Mouse (Mus musculus) adrenal gland, postnatal 25 days (tissue): ENCODE measurements around the gene Cmtm8. TPM values are rescaled to one million over a fixed set of nuclear protein-coding genes. Genes with fewer than 3 reads are reported as not detected.

Experiments
- DNase-seq: peaks from one replicate; pipeline ENCODE4 v3.0.0; 2021; ENCODE audit warnings: mixed read lengths
- long read RNA-seq: library from polyadenylated mRNA; stranded (forward); transcript quantifications from one replicate; pipeline ENCODE4 v2.0.0, GENCODE M21; 2021
- total RNA-seq: library from RNA; stranded (reverse); gene quantifications from 2 replicates; pipeline ENCODE4 v1.2.3, GENCODE M21; 2021

Gene Cmtm8
- 5.9 and 6.1 TPM in 2 replicates for total RNA-seq
- long read RNA-seq, transcript Cmtm8-201 (4 exons, 1,064 nt), result major isoform, 42 of 56 reads
- long read RNA-seq, partial matches to known transcripts, result 9 of 56 reads
- long read RNA-seq, other reads (novel, unspliced or antisense), result 3 of 56 reads

- DNase-seq, result peak; percentile 69
Observed at GRCm38 (mm10) chr9:114844017-114844662, at the start of gene Cmtm8. Gene Cmtm8, minus strand, starts transcription at chr9:114844156.

- no peak for DNase-seq
Observed at GRCm38 (mm10) chr9:114892974-114893373, 49.0 kb upstream of the Cmtm8 start.

- DNase-seq, result no peak
Observed at GRCm38 (mm10) chr9:114890377-114890776, 46.4 kb upstream of the Cmtm8 start.

GRCm38 (mm10) chr9:114888856-114889407, 45.0 kb upstream of the Cmtm8 start:
- DNase-seq, result no peak

GRCm38 (mm10) chr9:114887699-114888098, 43.7 kb upstream of the Cmtm8 start:
- peak; percentile 14 for DNase-seq

GRCm38 (mm10) chr9:114885991-114886662, 42.2 kb upstream of the Cmtm8 start:
- DNase-seq, result no peak

- DNase-seq, result no peak
Observed at GRCm38 (mm10) chr9:114885564-114885963, 41.6 kb upstream of the Cmtm8 start.

- DNase-seq, result no peak
Observed at GRCm38 (mm10) chr9:114881977-114882376, 38.0 kb upstream of the Cmtm8 start.

GRCm38 (mm10) chr9:114855327-114855726, 11.4 kb upstream of the Cmtm8 start:
- DNase-seq, result no peak

GRCm38 (mm10) chr9:114854686-114855085, 10.7 kb upstream of the Cmtm8 start:
- no peak for DNase-seq

GRCm38 (mm10) chr9:114853336-114853735, 9.4 kb upstream of the Cmtm8 start:
- DNase-seq, result no peak

GRCm38 (mm10) chr9:114851419-114852190, 7.6 kb upstream of the Cmtm8 start:
- no peak for DNase-seq

- peak; percentile 58 for DNase-seq
Observed at GRCm38 (mm10) chr9:114843634-114844016, 331 bp downstream of the Cmtm8 start.

GRCm38 (mm10) chr9:114842886-114843285, 1.1 kb downstream of the Cmtm8 start:
- DNase-seq, result peak; percentile 16

- no peak for DNase-seq
Observed at GRCm38 (mm10) chr9:114842269-114842668, 1.7 kb downstream of the Cmtm8 start.

- DNase-seq, result no peak
Observed at GRCm38 (mm10) chr9:114838870-114839269, 5.1 kb downstream of the Cmtm8 start.

- no peak for DNase-seq
Observed at GRCm38 (mm10) chr9:114831527-114831926, 12.4 kb downstream of the Cmtm8 start.

- no peak for DNase-seq
Observed at GRCm38 (mm10) chr9:114830351-114830750, 13.6 kb downstream of the Cmtm8 start.

- no peak for DNase-seq
Observed at GRCm38 (mm10) chr9:114829669-114830068, 14.3 kb downstream of the Cmtm8 start.

- no peak for DNase-seq
Observed at GRCm38 (mm10) chr9:114828377-114828776, 15.6 kb downstream of the Cmtm8 start.

- no peak for DNase-seq
Observed at GRCm38 (mm10) chr9:114827242-114827852, 16.6 kb downstream of the Cmtm8 start.

GRCm38 (mm10) chr9:114824166-114824565, 19.8 kb downstream of the Cmtm8 start:
- DNase-seq, result no peak
